Mouse (Mus musculus) fibroblast of lung, adult 2 months (primary cell): ENCODE results near the gene Iqcf3.
"Not testable (repeated sequence)": the region's sequence is repeated elsewhere in the genome, so short reads cannot be mapped to it uniquely, and the experiment has no call there.

ENCODE experiments used
- DNase-seq: peaks from one replicate; pipeline ENCODE4 v3.0.0-alpha.2; 2011; ENCODE audit warnings: low read depth

Gene Iqcf3

DNA sequence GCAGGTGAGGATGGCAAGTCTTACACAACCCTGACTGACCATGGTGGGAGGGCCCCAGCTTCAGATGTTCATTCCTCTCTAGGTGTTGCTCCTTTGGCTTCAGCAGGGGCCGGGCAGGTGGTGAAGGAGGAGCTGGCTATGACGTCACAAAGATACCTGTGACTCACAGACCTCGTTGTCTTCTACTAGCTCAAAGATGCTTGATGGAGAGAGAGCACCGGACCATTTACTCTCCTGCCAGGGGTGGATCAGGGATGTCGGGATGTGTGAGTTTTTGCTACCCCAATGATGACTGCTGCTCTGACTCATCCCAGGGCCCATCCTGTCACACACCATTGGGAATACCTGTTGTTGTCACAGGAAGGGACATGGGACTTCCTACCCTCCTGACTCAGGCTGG, at the start of gene Iqcf3:
Gene Iqcf3, minus strand, starts transcription at position 101 of the 400 bp plus-strand sequence.
- no peak for DNase-seq

DNA sequence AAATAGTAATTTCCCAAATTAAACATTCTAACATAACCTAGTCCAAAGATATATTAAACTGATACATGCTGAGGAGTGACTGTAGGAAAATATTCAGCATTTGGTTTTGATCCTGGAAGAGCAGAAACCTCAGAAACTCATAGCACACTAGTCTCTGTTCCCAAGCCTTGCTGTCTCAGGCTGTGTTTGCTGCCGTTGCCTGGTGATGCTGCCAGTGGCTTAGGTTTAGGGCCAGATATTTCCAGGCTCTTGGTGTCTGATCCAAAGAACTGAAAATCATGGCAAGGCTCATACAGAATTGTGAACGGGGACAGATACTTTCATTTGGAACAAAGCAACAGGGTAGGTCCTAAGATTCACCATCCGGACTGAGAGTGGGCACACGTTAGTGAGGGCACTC, 49.3 kb upstream of the Iqcf3 start:
- no peak for DNase-seq

DNA sequence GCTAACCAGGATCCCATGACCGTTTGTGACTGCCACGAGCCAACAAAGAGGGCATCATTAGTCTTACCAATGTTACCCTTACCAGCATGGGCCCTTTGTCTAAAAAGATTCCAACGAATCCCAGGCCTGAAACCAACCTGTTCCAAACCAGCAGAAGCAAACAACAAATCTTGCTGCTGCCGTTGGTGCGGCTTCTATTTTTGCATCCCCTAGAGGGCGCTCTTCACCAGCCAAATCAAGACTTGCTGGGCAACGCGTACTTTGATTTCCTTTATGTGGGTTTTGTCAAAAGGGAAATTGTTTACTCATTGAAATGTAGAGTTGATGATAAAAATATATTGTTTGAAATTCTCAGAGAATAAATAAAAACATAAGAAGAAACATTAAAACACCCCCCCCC, 39.1 kb upstream of the Iqcf3 start:
- no peak for DNase-seq

GRCm38 (mm10) chr9:106598466-106598865, 37.0 kb upstream of the Iqcf3 start:
- no peak for DNase-seq

- no peak for DNase-seq
These were observed 34.4 kb upstream of the Iqcf3 start for GRCm38 (mm10) chr9:106595836-106596235.

DNA sequence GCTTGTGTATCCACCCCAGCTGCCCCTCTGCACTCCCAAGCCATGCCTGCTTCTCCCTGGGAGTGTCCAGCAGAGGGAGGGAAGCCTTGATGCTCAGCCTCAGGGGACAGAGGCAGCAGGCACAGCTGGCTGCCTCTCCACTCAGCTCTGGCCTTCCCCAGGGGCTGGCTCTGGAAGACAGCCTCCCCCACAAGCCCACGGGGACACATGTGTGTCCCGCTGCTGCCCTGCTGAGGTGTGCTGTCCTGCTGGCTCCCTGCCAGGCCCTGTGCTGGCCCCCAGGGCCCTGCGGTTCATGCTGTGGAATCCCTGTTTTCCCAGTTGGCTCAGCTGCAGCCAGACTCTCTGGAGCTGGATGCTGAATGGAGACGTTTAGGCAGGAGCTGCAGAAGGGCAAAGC, 34.0 kb upstream of the Iqcf3 start:
- DNase-seq = not testable (repeated sequence)

DNA sequence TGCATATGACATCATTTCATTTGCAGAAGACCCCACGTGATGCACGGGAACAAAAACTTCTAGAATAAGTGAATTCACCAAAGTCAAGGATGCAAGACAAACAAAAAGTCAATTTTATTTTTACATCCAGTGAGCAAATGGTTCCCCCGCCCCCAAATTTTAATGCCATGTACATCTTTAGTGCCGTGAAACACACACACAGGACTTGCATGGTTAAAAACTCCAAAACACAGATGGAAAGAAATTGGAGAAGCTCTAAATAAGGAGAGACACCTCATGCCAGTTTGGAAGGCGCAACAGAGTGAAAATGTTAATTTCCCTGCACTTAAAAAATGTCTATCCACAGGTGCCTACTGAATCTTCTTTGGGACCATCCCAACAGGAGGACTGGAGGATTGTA, 30.7 kb upstream of the Iqcf3 start:
- DNase-seq = no peak

- no peak for DNase-seq
These were observed 21.1 kb upstream of the Iqcf3 start for GRCm38 (mm10) chr9:106582552-106582951.

DNA sequence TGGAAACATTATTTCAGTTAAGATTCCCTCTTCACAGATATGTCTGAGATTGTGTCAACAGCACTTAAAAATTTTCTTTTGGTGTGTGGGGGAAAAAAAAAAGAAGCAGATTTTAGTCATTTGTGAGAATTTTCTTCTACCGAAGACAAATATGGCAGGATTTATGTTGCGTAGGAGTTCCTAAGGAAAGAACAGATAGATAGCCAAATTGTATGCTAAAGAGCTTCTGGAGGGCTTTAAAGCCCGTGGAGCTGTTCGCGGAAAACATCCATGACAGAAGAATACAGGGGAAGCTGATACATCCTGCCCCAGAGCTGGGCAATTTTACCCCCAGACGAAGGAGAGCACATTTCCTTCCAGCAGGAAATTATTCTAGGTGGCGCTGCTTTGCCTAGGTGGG, 18.6 kb upstream of the Iqcf3 start:
- DNase-seq = no peak

DNA sequence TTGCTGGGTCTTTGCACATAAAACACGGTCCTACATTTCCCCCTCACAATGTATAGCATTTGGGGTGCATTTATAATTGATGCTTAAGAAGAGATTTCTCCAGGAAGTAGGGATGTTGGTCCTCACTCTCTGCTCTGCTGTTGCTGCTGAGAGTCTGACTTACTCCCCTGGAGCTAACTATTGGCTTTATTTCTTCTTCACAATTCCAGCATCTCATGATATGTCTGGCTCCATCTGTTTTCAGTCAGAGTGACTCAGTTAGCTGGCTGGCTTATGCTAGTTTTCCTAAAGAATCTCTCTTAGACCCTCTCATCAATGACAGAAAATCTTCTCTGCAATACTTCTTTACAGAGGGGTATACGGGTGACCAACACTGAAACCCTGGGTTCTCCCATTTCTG, 14.7 kb upstream of the Iqcf3 start:
- no peak for DNase-seq

DNA sequence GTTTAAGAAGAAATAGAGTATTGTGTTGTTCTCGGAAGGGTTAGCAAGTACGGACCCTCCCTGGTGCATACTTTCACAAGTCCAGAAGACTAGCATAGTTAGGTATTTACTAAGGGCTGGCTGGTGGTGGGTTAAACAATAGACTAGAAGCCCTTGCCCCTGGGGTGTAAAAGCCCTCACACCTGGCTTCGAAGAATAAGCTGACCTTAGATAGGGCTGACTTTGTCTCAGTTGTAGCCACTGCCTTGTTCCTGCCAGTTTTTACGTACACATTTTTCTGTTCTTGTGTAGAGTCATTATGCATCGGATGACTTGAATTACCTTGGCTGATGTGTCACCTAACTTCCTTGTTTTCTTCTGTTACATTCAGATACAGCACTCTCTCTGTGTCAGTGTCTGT, 11.9 kb upstream of the Iqcf3 start:
- no peak for DNase-seq

GRCm38 (mm10) chr9:106572186-106572585, 10.8 kb upstream of the Iqcf3 start:
- no peak for DNase-seq

- no peak for DNase-seq
These were observed 9.5 kb upstream of the Iqcf3 start, which contains the start of gene Iqcf4 for GRCm38 (mm10) chr9:106570896-106571295. Iqcf4 (minus strand) TSS chr9:106570996.

DNA sequence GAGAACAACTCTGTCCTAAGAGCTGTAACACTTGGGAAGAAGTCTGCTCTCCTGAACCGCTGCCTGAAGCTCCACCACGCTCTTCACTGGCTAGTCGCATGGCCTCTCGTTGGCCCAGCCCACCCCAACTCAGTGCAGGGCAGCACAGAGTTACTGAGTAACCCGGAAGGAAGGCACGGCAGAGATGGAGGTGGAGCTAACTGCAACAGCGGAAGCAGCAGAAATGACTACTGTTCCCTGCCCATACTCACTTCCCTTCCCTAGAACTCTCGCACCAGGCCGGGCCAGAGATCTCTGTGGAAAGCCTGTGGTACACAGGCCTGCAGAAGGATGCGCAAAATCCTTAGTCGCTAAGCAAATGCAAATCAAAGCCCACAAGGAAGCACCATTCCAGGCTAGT, 5.0 kb upstream of the Iqcf3 start:
- DNase-seq = no peak

DNA sequence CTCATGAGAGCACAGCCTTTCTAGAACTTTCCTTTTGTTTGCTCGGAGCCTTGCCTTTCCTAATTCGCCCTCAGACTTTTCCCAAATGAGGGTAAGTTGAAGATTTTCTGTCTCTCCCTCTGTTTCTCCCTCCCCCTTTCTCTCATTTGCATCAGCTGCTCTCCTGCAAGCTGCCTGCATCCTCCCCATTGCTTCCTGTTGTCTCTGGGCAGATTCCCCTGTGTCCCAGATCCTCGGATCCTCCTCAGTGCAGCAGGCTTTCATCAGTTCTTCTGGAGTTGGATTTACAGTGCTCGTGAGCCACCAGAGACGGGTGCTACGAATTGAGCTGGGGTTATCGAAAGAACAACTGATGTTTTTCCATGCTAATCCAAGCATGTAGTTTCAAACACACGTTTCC, 2.6 kb upstream of the Iqcf3 start:
- DNase-seq = no peak

DNA sequence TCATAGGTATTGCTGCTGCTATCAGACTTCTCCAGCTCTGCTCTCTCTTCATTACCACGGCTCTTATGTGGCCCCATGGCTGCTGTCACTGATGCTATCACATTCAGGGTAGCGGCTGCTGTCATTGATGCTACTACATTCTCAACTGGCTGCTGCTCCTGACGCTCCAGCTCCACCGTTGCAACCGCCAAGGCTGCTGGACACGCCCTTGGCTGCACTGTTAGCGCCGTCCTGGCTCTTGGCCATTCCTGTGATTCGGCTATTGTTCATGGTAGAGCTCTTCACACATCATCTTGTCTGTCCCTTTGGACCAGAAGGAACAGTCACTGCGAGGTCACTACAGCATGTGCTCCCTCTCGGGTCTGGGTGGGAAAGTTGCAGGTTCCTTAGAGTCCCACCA, 860 bp upstream of the Iqcf3 start:
- no peak for DNase-seq

GRCm38 (mm10) chr9:106534975-106535374, 26.5 kb downstream of the Iqcf3 start:
- DNase-seq = no peak

- no peak for DNase-seq
These were observed 27.1 kb downstream of the Iqcf3 start for GRCm38 (mm10) chr9:106534296-106534695.

DNA sequence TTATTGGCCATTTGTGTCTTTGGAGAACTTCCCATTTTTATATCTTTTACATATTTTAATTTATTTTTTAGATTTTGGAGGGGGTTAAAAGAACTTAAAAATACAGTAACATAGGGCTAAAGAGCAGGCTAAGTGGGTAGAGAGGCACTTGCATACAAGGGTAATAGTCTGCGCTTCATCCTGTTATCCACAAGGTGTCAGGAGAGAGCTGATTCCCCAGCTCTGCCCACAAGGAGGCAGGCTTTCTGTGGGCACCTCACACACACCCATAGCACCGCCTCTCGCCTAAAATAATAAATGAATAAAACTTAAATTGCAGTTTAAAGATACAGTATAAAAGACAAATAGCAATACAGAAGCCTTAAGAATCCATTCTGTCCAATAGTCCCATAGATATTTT, 29.6 kb downstream of the Iqcf3 start:
- peak; percentile 22 for DNase-seq

DNA sequence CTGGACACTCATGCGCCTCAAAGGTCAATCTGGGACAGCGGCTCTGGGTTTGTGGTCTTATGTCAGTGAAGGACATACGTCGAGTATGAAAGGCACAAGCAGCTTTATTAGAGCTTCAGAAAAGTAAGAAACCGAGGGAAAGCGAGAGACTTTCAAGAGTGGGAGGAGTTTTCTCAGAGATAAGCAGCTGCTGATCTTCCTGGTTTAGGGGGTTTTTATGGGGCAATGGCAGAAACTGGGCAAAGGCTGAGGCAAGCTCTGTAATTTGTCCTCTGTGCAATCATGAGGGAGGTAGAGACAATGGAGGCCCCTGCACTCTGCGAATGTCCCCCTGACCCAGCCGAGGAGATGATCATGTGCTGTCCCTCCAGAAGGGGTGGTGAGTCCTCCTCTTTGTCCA, 41.5 kb downstream of the Iqcf3 start:
- no peak for DNase-seq

- DNase-seq = no peak
These were observed 42.0 kb downstream of the Iqcf3 start for GRCm38 (mm10) chr9:106519433-106519832.

GRCm38 (mm10) chr9:106514273-106514672, 47.2 kb downstream of the Iqcf3 start, which contains the start of gene Iqcf5:
Iqcf5 (plus strand) TSS chr9:106514573.
- DNase-seq = no peak

DNA sequence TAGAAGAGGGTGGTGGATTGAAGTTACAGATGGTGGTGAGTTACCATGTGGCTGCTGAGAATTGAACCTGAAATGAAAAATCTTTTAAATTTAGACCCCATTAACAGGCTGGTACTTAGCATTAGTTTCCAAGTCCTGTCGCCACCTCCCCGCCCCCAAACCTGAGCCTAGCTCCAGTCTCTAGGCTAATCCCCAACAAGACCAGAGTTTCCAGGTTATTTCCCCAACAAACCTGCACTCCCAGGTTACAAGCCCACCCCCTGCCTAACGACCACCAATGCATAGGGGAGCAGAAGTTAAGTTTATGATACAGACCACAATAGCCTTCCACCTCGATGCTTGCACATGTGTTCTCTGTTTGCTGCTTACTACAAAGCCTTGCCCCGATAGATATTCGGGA, 47.9 kb downstream of the Iqcf3 start:
- no peak for DNase-seq

DNA sequence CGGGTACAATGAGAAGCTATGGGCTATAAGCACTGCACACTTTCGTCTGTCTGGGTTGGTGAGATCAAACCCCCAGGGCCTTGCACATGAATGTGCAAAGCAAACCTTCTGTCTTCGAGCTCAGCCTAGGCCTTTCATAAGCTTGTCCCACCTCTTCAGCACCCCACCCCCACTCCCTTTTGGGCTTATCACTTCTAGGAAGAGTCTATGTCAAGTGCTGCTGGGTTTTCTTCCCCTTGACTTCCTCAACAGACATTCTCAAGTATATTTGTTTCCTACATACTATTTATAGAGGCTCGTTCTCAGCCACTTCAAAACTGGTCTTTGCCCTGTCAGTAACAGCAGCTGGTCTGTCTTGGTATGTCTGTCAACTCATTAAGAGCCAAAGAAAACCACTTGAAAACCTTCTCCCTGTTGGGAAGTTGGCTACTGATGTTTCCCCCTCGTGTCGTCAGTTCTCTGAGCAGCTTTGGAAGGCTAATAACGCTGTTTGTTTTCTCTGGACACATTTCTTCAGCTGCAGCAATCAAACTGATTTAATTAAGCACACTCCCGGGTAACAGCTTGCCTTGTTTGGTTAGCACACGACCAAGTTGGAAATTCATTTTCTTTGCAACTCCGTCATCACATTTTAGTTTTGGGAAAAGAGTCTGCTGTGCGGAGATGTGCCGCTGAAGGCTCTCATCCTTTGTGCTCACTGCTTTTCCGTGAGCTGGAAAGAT, 48.5 kb downstream of the Iqcf3 start:
- DNase-seq = no peak
